Mouse (Mus musculus) spleen, adult 12 weeks (tissue): ENCODE results near the gene Cd248.
"Not testable (repeated sequence)": the region's sequence is repeated elsewhere in the genome, so short reads cannot be mapped to it uniquely, and the experiment has no call there.

Experiments
- DNase-seq: peaks from one replicate; pipeline ENCODE4 v3.0.0; 2022; ENCODE audit warnings: low spot score

Gene Cd248

DNA sequence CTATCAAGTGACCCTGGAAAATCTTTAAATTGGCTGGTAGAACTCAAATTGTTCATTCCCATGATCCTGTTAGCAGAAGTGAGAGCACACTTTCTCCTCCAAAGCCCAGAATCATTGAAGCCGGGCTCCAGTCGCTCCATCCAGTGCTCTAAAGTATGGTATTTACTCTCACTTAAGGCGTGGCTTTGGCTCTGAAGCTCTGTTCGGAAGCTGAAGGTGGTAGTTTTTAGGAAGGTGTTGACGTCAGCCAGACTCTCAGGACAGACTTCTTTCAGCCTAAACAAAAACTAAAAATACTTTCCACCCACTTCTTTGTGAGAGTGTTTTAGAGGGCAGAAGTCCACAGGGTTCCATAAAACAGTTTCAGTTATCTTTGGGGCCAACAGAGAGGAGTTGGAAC lies 5.6 kb downstream of the Cd248 start:
- no peak for DNase-seq

DNA sequence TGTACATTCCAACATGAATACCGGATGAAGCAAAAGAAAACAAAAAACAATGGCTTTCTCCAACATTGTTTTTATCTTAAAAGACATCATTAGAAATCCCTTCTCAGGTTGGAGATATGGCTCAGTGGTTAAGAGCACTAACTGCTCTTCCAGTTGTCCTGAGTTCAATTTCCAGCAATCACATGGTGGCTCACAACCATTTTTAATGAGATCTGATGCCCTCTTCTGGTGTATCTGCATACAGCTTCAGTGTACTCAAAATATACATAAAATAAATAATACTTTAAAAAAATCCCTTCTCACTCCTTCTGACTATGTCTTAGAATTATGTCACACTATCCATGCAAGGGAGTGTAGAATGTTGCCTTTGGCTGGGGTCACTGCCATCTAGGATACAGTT lies 11.4 kb downstream of the Cd248 start:
- no peak for DNase-seq

DNA sequence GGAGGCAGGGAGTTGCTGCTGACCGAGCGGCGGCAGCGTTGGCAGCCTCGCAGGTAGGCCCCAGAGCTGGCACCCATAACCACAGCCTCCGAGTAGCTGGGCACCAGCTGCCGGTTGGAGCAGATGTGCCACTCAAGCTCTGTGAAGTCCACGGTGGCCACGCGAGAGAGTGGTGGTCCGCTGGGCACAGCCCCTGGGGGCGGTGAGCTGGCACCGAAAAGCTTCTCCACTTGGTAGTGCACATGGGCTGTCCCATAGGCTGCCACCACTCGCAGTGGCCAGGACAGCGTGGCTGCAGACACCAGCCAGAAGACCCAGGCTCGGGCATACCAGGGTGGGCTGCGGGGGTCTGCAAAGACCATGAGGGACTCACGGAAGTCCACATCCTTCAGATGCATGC lies 14.1 kb downstream of the Cd248 start:
- DNase-seq: no peak

DNA sequence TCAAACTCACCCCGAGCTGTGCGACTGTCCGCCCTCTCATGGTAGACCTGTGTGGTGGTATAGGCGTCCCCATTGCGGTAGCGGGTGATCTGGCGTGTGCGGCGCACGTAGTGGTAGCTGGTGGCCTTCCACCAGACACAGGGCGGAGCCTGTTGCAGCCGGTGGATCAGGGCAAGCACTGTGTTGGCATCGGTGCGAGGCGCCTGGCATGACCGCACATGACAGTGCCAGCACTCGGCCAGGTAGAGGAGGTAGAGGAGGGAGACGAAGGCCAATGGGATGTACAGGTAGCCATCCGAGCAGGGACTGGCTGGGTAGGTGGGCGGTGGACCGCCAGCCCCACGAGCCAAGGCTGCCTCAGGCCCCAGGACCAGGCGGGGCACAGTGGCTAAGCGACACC lies 14.7 kb downstream of the Cd248 start:
- no peak for DNase-seq

DNA sequence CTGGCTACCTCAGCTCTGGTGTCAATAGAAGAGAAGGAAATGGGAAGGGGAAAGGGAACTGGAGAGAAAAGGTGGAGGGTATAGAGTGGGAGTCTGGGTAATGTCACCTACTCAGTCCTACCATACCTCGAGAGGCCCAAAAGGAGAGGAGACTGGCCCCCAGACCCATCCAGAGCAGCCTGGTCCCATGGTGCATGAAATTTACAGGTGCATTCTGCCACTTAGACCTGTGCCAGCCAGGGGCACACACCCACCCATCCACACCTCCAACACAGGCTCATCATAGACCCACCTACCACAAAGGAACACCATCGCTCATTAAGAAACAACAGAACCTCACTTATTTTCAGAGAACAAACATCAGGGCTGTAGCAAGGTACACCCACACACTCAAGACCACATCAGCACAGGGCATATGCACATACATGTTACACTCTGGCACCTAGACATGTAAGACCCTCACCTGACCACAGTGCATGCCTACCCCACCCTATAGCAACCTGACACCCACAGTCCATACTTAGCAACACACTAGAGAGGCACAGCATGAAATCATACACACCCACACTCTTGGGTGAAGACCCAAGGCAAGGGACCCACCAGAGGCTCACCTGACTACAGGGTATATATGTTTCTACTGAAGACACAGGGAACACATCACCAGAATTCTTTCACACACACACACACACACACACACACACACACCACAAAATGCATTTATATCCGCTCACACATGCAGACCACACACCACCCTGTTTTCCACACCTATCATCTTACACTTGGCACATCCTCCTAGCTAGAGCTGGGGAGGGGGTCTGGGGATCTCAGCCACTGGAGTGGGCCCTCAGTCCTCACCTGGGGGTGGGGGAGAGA lies 16.3 kb downstream of the Cd248 start:
- no peak for DNase-seq

DNA sequence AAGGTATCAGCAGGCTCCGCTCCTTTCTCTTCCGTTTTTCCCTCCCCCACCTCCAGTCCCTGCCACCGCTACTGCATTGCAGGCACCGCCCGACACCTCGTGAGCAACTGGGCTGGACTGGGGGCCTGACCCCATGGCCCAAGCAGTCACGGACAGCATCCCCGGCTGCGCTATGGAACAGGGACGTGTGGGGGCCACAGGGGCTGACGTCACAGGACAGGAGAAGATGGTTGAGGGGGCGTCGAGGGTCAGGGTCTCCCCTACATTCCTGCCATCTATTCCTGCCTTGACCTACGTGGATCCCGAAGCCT lies 16.9 kb downstream of the Cd248 start:
- DNase-seq: no peak

DNA sequence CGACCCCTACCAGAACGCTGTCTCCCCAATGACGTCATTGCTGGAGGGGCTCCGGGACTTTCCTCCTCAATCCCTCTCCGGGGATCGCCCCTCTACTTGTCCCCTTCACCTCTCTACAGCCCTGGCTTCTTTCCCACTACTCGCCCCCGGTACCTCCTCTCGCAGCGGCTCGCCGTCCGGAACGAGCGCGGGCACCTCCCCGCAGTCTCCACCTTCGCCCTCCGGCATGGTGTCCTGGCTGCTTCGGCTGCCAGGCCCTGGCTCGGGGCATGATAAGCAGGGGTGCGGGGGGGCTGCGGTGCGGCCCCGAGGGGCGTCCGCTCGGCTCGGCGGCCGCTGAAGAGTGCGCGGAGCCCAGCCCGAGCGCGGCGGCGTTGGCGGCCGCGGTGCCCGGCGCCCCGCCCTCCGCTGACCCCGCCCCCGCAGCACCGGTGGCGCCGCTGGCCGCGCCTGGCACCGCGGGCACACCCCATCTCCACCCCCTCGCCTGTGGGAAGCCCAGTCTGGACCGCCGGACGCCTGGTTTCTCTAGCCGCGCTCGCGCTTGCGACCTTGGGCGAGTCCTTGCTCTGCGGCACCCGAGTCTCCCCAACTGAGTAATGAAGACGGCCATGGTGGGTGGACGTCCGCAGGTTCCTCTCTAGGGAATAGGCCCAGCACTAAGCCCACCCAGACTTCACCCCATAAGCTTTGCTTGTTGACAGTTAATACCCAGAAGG lies 17.4 kb downstream of the Cd248 start, which contains the start of gene Tmem151a:
TSS of gene Tmem151a (minus strand) at position 387 of the 719 bp plus-strand sequence.
- DNase-seq: no peak

DNA sequence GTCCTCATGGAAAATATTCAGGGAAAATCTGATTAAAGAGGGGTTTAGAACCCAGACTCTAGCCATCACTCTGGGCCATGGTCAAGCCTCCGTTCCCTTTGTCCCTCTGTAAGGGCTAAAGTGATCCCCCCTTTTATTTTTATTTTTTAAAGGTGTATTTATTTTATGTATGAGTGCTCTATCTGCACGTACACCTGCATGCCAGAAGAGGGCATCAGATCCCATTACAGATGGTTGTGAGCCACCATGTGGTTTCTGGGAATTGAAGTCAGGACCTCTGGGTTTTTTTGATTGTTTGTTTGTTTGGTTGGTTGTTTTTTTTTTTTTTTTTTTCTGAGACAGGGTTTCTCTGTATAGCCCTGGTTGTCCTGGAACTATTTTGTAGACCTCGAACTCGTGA lies 18.7 kb downstream of the Cd248 start:
- not testable (repeated sequence) for DNase-seq

DNA sequence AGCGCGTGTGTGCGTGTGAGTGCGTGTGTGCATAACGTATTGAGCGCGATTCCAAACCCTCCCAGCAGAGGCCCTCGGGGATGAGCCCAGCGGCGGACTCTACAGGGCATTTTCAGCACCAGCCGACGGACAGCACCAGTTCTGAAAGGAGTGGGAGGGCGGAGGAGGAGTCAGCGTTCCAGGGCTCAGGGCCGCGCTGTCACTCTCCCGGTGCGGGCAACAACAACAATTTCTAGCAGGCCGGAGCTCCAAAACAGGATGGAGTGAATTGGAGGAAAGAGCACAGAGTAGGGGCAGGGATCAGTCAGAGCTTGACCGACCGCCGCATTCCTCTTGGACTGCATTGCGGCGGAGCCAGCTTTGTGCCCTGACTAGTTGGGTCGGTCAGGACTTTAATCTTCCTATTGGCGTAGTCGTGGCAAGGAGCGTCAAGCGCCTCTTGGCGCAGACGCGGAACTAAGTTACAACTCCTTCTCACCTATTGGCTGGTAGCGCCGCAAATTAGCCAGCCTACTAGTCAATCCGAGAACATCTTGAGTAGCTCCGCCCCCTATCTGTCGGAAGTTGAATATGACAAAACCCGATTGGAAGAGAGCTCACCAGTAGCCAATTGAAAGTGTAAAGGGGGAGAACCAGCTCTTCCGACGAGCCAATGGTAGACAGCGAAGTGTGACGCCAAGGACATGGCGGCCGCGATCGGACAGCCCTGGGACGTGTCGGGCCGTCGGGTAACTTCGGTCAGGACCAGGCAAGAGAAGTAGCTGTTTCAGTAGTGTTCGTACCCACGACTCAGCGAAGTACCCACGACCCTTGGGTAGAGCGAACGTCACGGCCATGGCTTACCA lies 20.2 kb downstream of the Cd248 start, which contains the start of gene Yif1a:
TSS of gene Yif1a (plus strand) at position 655 of the 845 bp plus-strand sequence.
- peak; percentile 82 for DNase-seq

DNA sequence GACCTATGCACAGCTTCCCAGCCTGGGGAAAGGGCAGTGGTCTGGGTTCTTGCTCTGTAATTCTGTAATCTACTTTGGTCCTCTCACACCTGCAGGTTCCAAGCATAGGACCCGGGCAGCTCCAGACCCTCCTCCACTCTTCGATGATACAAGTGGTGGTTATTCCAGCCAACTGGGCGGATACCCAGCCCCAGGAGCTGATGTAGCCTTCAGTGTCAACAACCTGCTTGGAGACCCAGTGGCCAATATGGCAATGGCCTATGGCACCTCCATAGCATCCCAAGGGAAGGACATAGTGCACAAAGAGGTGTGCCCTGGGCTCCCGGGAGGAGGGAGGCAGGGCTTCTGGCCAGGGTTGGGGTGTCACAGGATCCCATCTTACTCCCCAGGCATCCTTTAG lies 21.4 kb downstream of the Cd248 start:
- DNase-seq: no peak

DNA sequence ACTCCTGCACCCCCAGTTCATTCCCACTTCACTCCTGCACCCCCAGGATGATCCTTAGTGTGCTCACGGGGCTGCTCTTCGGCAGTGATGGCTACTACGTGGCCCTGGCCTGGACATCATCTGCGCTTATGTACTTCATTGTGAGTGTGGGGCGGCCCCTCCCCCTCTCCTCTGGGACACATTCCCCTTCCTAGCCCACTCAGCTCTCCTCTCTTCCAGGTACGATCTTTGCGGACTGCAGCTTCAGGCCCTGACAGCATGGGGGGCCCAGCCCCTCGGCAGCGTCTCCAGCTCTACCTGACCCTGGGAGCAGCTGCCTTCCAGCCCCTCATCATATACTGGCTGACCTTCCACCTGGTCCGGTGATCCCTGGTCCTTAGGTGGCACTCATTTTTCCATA lies 24.2 kb downstream of the Cd248 start:
- no peak for DNase-seq

DNA sequence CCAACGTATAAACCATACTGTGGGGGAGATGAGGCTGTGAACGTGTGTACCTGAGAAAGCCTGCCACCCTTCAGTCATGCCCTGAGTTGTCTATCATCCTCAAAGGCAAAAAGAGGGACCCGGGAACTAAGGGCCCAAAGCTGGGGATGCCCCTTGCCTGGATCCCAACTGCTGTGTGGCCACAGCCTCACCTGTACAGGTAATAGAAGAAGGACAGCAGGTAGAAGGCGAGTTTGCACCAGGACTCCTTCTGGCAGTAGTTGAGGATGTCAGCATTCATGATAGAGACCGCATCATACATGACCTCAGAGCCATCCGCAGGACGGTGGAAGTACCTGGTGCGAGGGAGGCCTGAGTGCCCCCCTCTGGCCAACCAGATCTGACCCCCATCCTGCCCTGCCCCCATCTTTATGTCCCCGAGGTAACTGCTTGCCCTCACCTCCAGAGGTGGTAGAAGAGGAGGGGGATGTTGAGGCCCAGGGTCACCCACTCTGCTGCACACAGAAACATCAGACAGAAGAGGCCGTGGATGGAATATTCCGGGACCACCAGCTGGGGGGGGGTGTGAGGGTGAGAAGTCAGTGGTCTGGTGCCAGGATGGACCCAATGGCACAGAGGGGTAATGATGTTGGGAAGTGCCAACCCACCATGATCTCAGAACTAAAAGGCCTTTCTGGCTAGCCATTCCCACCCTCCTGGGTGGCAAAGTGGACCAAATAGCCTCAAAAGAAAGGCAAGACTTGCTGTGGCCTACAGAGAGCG lies 25.8 kb downstream of the Cd248 start:
- DNase-seq: no peak

DNA sequence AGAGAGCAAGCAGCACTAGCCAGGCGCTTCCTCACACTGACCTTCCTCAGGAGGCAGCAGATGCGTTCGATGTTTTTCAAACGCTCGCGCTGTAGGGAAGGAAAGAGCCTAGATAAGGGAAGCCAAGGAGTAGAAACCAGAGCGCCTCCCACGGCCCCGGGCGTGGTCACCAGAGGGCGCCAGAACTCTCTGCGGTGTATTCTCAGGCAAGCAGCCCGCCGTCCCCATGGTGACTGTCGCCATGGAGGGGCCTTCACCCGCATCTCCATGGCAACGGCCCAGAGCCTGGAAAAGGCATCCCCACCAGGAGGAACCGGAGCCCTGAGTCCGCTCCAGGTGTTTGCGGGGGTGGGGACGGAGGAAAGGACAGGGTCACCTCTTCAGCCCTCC lies 26.4 kb downstream of the Cd248 start:
- peak; percentile 78 for DNase-seq

DNA sequence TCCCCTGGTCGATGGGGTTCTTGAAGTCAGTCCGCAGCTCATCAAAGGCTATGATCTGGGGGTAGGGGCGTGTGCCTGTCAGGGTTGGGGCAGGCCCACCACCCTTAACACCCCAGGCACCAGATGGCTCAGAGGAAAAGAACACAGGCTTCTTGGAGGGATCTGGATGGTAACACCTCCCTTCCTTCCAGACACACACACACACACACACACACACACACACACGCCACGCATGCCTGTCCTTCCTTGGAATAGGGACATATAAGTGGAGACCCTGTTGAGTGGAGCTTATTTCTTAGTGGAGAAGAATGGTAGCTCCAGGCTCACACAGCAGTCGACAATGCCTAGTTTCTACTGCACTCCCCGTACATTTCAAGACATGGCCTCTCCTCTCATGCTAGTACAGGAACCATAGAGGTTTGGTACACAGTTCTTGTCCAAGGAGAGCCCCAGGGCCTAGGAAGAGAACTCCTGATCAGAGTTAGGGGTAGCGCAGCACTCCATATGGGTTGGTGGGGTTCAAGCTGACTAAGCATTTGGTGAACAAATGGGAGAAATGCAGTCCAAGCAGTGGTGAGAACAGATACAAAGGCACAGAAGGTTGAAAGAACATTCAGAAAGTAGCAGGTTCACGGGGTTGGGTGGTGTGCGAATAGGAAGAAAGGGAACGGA lies 27.0 kb downstream of the Cd248 start:
- DNase-seq: no peak

DNA sequence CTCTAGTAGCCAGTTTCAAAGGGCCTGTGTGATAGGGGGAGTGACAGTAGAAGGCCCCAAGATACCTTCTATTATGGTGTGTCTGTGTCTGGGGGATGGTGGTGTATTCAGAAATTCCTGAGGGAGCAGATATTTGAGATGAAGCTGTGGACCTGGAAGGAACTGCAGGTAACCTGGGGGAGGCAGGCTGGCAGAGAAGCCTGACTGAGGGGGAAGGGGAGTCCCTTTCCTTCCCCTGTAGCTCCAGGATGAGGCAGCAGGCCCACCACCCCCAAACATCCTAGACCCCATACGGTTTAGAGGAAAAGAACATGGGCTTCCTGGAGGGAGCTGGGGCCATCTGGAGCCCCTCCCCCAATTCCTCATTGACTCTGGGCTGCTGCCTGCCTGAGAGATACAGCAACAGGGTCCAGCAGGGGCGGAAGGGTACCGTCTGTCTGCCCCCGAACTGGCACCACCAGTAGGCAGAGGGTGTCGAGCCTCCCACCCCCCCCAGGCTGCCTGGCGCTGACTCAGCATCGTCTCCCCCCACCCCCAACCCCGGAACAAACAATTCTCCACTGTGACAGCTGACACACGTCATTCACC lies 28.1 kb downstream of the Cd248 start:
- DNase-seq: no peak

DNA sequence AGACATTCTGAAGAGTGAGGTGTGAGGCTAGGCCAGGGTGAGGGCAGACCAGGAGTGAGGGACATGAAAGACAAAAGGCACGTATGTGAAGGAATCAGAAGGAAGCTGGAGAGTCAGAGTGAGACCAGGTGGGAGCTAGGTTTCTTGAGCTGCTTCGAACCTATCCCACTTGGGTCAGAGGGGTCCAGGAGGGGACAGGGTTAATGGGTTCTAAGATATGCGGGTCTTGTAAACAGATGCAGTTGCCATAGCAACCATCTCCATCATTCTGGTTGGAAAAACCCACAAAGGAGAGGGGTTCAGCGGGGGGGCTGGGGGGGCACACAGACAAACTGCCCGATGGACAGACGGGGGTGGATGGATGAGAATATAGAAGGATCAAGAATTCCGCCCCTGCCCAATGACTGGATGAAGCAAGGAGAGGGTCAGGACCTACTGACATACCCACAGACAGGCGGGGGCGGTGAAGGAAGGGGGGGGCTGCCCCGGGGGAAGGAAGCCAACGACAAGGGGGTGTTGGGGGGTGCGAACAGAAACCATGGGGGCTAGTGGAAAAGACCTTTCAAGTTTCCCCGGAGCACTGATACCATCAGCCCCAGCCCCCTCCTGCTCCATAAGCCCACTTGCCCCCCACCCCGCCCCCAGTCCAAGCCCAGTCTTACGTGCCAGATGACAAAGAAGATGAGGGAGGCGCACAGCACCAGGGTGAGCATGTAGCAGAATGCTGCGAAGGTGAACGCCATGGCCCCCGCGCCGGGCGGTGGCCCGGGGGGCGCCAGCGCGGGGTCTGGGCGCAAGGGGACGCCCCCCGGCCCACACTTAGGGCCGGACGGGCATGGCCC lies 29.9 kb downstream of the Cd248 start:
- no peak for DNase-seq

DNA sequence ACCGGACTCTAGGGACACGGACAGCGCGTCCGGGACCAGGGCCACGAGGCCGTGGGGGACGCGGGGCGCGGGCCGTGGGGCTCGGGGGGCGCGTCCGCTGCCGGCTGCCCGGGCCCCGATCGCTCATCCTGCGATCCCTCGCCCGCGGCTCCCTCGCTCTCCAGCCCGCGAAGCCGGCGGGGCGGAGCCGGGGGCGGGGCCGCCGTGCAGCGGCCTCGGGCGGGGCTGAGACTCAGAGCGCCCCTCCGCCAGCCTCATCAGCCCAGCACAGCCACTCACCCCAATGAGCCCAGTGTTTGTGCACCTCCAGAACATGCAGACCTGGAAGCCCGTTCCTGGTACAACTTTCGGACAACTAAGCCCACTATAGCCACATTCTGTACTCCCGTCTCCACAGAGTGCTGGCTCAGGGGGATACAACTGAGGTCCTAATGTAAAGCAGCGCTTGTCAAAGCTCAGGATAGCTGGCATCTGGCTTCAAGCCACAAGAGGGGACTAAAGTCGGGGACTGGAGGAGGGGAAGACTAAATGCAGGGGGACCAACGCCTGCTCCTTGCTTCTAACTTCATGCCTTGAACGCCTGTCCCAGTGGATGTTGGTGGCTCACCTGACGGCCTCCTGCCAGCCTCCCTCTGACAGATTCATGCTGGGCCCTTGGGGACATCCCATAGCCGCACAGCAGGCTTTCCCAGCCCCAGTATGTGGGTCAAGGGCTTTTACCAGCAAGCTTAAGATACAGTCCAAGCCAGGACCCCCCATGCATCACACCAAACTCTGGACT lies 30.7 kb downstream of the Cd248 start, which contains the start of gene Cnih2:
TSS of gene Cnih2 (minus strand) at position 159 of the 781 bp plus-strand sequence.
- DNase-seq: no peak

DNA sequence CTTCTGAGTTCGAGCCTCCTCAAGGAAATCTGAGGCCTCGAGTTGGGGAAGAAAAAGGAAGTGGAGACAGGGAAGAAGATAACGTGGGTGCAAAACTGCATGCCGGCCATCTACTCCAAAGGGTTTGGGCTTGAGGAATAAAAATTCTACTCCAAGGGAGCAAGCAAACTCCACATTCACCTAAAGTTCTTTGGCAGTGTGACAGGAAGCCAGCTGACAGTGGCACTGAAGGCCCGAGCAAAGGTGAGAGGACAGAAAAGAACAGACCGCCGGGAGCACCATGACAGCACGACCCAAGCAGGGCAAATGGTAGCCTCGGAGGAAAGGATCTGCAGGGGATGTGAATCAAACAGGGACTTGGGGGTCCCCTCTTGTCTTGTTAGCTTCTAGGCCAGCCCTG lies 38.2 kb downstream of the Cd248 start:
- no peak for DNase-seq

DNA sequence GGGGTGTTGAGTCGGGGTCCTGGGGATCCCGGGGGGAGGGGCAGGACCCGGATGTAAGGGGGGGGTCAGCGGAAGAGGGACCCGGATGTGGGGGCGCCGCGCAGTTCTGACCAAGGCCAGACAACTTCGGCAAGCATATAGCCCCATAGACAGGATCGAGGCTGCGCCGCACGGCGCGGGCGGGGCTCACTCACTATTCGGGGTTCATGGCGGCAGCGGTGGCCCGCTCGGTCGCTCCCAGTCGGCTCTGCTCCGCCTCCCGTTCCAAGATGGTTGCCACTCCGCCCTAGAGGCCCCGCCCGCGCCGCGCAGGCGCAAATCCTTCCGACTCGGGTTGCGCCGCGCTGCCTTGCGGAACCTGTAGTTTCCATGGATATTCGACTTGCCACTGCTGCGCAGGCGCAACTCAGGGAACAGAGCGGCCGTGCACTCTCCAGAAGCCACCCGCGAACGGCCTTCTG lies 38.9 kb downstream of the Cd248 start, which contains the start of gene Rab1b:
TSS of gene Rab1b (minus strand) at position 342 of the 461 bp plus-strand sequence.
- DNase-seq: peak; percentile 97
